Mouse (Mus musculus) liver, embryonic 15.5 days (tissue): ENCODE data around the gene Enkur. TPM values are rescaled to one million over a fixed set of nuclear protein-coding genes. Genes with fewer than 3 reads are reported as not detected.

ENCODE experiments used
- polyA plus RNA-seq: library from polyadenylated mRNA; unstranded; fragments of >200 nt; fragmentation: Nextera tagmentation; extraction: Ambion mirVana; gene quantifications from 2 replicates; pipeline ENCODE4 v1.2.1, GENCODE M21; 2015

Enkur gene
- polyA plus RNA-seq, 1 experiment from 2014 or later, result not detected

Other genes with a start within 250 kb of the Enkur start
- gene Arhgap21, start 236.5 kb downstream of the Enkur start, polyA plus RNA-seq, result 5.8 and 7.8 TPM in 2 replicates
- gene Thnsl1, start 359 bp upstream of the Enkur start, polyA plus RNA-seq, result 1.5 and 2.1 TPM in 2 replicates
- not detected in 2 replicates for gene Gpr158, start 162.2 kb upstream of the Enkur start, polyA plus RNA-seq